Mouse (Mus musculus): ENCODE results near the gene Grb7. TPM values are rescaled to one million over a fixed set of nuclear protein-coding genes. Genes with fewer than 3 reads are reported as not detected.

The Grb7 gene
- polyA plus RNA-seq (2012; rRNA removed), result 1.1 and 1.2 TPM in 2 replicates

GRCm38 (mm10) chr11:98446213-98446561 lies at the start of gene Grb7:
Gene Grb7, plus strand, starts transcription at chr11:98446394.
- Histone ChIP-seq H3K36me3 (ENCODE audit: control insufficient read depth, insufficient read depth, low read length) (no peaks in the 10 kb centered on the region), H3K27ac (ENCODE audit: insufficient read depth, low read length) (no peak within 1 kb of the TSS), H3K4me3 (ENCODE audit: extremely low read depth, insufficient read depth, insufficient read length) (no peak within 1 kb of the TSS), H3K4me1 (ENCODE audit: control insufficient read depth, insufficient read depth, insufficient read length) (peaks cover 21% of the 10 kb centered on the region; the same call in 1 of the 2 replicates), H3K27me3 (ENCODE audit: control insufficient read depth, insufficient read depth, low read length) (no peaks in the 10 kb centered on the region)
- TF ChIP-seq CTCF (IDR thresholded peaks at IDR 0.05; ENCODE audit: extremely low read depth, insufficient read depth, insufficient read length, insufficient replicate concordance) (no peak), POLR2A (IDR thresholded peaks at IDR 0.05; ENCODE audit: low read depth, low read length) (no peak)
- WGBS, result 37% methylated on average over 5 of the region's 5 CpGs
- DNase-seq (ENCODE audit: low read depth in 1 of 2, low spot score in 2 of 2), result no peak

DNA sequence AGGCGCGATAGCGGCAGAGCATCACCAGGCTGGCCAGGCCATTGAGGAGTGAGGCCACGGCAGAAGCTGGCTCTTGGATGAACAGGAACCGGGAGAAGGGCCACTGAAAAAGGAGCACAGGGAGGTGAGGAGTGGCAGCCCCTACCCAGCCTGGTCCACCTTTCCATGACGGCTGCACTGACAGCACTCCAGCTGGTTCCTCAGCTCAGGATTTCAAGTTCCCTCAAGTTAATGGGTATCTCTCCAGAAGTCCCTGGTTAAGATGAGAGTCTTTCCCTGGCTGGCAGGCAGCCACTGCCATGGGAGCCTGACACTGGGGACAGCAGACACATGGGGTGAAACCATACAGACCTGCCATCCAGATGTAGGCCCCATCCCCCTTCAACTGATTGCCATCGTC lies 48.2 kb upstream of the Grb7 start:
- WGBS, result 97% methylated on average over 7 of the region's 7 CpGs
- Histone ChIP-seq H3K27me3 (ENCODE audit: control insufficient read depth, insufficient read depth, low read length) (no peaks in the 10 kb centered on the region), H3K4me3 (ENCODE audit: extremely low read depth, insufficient read depth, insufficient read length) (no peak overlapping the region), H3K27ac (ENCODE audit: insufficient read depth, low read length) (no peak overlapping the region), H3K4me1 (ENCODE audit: control insufficient read depth, insufficient read depth, insufficient read length) (peaks cover 3% of the 10 kb centered on the region; the same call in 1 of the 2 replicates), H3K36me3 (ENCODE audit: control insufficient read depth, insufficient read depth, low read length) (no peaks in the 10 kb centered on the region)
- DNase-seq (ENCODE audit: low read depth in 1 of 2, low spot score in 2 of 2), result no peak
- no peak for TF ChIP-seq POLR2A (IDR thresholded peaks at IDR 0.05; ENCODE audit: low read depth, low read length)
- TF ChIP-seq CTCF (IDR thresholded peaks at IDR 0.05; ENCODE audit: extremely low read depth, insufficient read depth, insufficient read length, insufficient replicate concordance), result no peak

- DNase-seq (ENCODE audit: low read depth in 1 of 2, low spot score in 2 of 2), result peak; percentile 83 to 84
- TF ChIP-seq CTCF (IDR thresholded peaks at IDR 0.05; ENCODE audit: extremely low read depth, insufficient read depth, insufficient read length, insufficient replicate concordance) (no peak), POLR2A (IDR thresholded peaks at IDR 0.05; ENCODE audit: low read depth, low read length) (peak; percentile 39; the same call in 1 of the 2 replicates)
- Histone ChIP-seq H3K36me3 (ENCODE audit: control insufficient read depth, insufficient read depth, low read length) (no peaks in the 10 kb centered on the region), H3K4me3 (ENCODE audit: extremely low read depth, insufficient read depth, insufficient read length) (peak within 1 kb of the TSS; percentile 74), H3K4me1 (ENCODE audit: control insufficient read depth, insufficient read depth, insufficient read length) (peaks cover 3% of the 10 kb centered on the region; the same call in 1 of the 2 replicates), H3K27ac (ENCODE audit: insufficient read depth, low read length) (peak within 1 kb of the TSS; percentile 91), H3K27me3 (ENCODE audit: control insufficient read depth, insufficient read depth, low read length) (no peaks in the 10 kb centered on the region)
- under 1% methylated on average over 40 of the region's 40 CpGs for WGBS
These were observed 46.0 kb upstream of the Grb7 start, which contains the start of gene Pgap3 for GRCm38 (mm10) chr11:98400161-98400726. Gene Pgap3, minus strand, starts transcription at chr11:98400490.

GRCm38 (mm10) chr11:98400816-98401215 lies 45.4 kb upstream of the Grb7 start:
- Histone ChIP-seq H3K4me3 (ENCODE audit: extremely low read depth, insufficient read depth, insufficient read length) (0 out of 2 replicates have a peak overlapping the region, but pooled peaks have one; percentile 10), H3K4me1 (ENCODE audit: control insufficient read depth, insufficient read depth, insufficient read length) (peaks cover 3% of the 10 kb centered on the region; the same call in 1 of the 2 replicates)
- WGBS, result 62% methylated on average over 3 of the region's 3 CpGs

GRCm38 (mm10) chr11:98406621-98407020 lies 39.6 kb upstream of the Grb7 start:
- H3K27me3 ChIP-seq (ENCODE audit: control insufficient read depth, insufficient read depth, low read length), result peaks cover 2% of the 10 kb centered on the region; the same call in 1 of the 2 replicates
- H3K27ac ChIP-seq (ENCODE audit: insufficient read depth, low read length), result no peak overlapping the region
- no peak for DNase-seq (ENCODE audit: low read depth in 1 of 2, low spot score in 2 of 2)
- no peaks in the 10 kb centered on the region for H3K36me3 ChIP-seq (ENCODE audit: control insufficient read depth, insufficient read depth, low read length)
- WGBS, result 84% methylated on average over 6 of the region's 6 CpGs
- H3K4me3 ChIP-seq (ENCODE audit: extremely low read depth, insufficient read depth, insufficient read length), result no peak overlapping the region
- TF ChIP-seq POLR2A (IDR thresholded peaks at IDR 0.05; ENCODE audit: low read depth, low read length), result no peak
- TF ChIP-seq CTCF (IDR thresholded peaks at IDR 0.05; ENCODE audit: extremely low read depth, insufficient read depth, insufficient read length, insufficient replicate concordance), result no peak
- no peaks in the 10 kb centered on the region for H3K4me1 ChIP-seq (ENCODE audit: control insufficient read depth, insufficient read depth, insufficient read length)

More at GRCm38 (mm10) chr11:98400816-98401215, 45.4 kb upstream of the Grb7 start:
- TF ChIP-seq POLR2A (IDR thresholded peaks at IDR 0.05; ENCODE audit: low read depth, low read length) (no peak), CTCF (IDR thresholded peaks at IDR 0.05; ENCODE audit: extremely low read depth, insufficient read depth, insufficient read length, insufficient replicate concordance) (no peak)
- DNase-seq (ENCODE audit: low read depth in 1 of 2, low spot score in 2 of 2), result no peak
- Histone ChIP-seq H3K36me3 (ENCODE audit: control insufficient read depth, insufficient read depth, low read length) (no peaks in the 10 kb centered on the region), H3K27me3 (ENCODE audit: control insufficient read depth, insufficient read depth, low read length) (no peaks in the 10 kb centered on the region), H3K27ac (ENCODE audit: insufficient read depth, low read length) (peak overlapping the region; percentile 91)

- Histone ChIP-seq H3K27ac (ENCODE audit: insufficient read depth, low read length) (no peak overlapping the region), H3K27me3 (ENCODE audit: control insufficient read depth, insufficient read depth, low read length) (peaks cover 17% of the 10 kb centered on the region), H3K4me1 (ENCODE audit: control insufficient read depth, insufficient read depth, insufficient read length) (peaks cover 6% of the 10 kb centered on the region; the same call in 1 of the 2 replicates), H3K36me3 (ENCODE audit: control insufficient read depth, insufficient read depth, low read length) (no peaks in the 10 kb centered on the region), H3K4me3 (ENCODE audit: extremely low read depth, insufficient read depth, insufficient read length) (no peak overlapping the region)
- no peak for DNase-seq (ENCODE audit: low read depth in 1 of 2, low spot score in 2 of 2)
- TF ChIP-seq POLR2A (IDR thresholded peaks at IDR 0.05; ENCODE audit: low read depth, low read length) (no peak), CTCF (IDR thresholded peaks at IDR 0.05; ENCODE audit: extremely low read depth, insufficient read depth, insufficient read length, insufficient replicate concordance) (no peak)
- 74% methylated on average over 8 of the region's 8 CpGs for WGBS
These were observed 37.3 kb upstream of the Grb7 start for GRCm38 (mm10) chr11:98408872-98409271.

DNA sequence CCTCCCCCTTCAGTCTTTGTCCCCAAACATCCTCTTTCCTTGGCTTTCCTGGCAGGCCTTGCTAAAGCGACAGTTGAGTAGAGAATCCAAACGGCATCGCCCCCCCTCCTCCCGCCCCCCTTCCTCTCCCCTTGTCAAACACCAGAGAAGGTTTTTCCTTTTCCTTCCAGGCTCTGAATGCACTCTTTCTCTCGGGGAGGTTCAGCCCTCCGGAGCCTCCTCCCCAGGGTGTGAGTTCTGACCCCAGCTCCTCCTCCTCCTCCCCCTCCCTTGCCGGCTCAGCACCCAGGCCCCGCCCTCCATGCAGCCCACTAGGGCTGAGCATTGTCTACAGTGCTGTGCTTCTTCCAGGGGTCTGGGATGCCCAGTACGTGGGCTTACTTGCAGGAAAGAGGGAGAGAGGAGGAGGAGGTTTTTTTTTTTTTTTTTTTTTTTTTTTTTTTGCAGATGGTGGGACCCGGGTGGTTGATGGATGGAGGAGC lies 36.8 kb upstream of the Grb7 start:
- 12% methylated on average over 9 of the region's 10 CpGs for WGBS
- peaks cover 6% of the 10 kb centered on the region; the same call in 1 of the 2 replicates for H3K4me1 ChIP-seq (ENCODE audit: control insufficient read depth, insufficient read depth, insufficient read length)
- peaks cover 17% of the 10 kb centered on the region for H3K27me3 ChIP-seq (ENCODE audit: control insufficient read depth, insufficient read depth, low read length)
- no peak overlapping the region for H3K4me3 ChIP-seq (ENCODE audit: extremely low read depth, insufficient read depth, insufficient read length)
- no peak for DNase-seq (ENCODE audit: low read depth in 1 of 2, low spot score in 2 of 2)
- H3K27ac ChIP-seq (ENCODE audit: insufficient read depth, low read length), result no peak overlapping the region
- TF ChIP-seq CTCF (IDR thresholded peaks at IDR 0.05; ENCODE audit: extremely low read depth, insufficient read depth, insufficient read length, insufficient replicate concordance), result no peak
- TF ChIP-seq POLR2A (IDR thresholded peaks at IDR 0.05; ENCODE audit: low read depth, low read length), result no peak
- H3K36me3 ChIP-seq (ENCODE audit: control insufficient read depth, insufficient read depth, low read length), result no peaks in the 10 kb centered on the region

Measured in spleen, adult 2 months (tissue).